Mouse (Mus musculus) forebrain, embryonic 11.5 days (tissue): ENCODE measurements around the gene Ubox5. TPM values are rescaled to one million over a fixed set of nuclear protein-coding genes. Genes with fewer than 3 reads are reported as not detected.
"Not testable (repeated sequence)": the region's sequence is repeated elsewhere in the genome, so short reads cannot be mapped to it uniquely, and the experiment has no call there.

Experiments used
- ATAC-seq: fragments of 200-750 bp; cut with Nextera tagmentation; replicated peaks from 2 replicates; pipeline ENCODE4 v1.8.0; 2017; ENCODE audit warnings: moderate TSS enrichment; ENCODE audit not compliant: low FRiP score
- DNase-seq: peaks from one replicate; pipeline ENCODE4 v3.0.0-alpha.2; 2017; ENCODE audit warnings: low spot score
- H3K27ac ChIP-seq: fragments of 300-500 bp; sonication (generic); 2 replicates; pipeline ENCODE4 v1.5.1; 2014; ENCODE audit warnings: low read depth, low read length
- H3K27me3 ChIP-seq: fragments of 300-500 bp; sonication (generic); 2 replicates; pipeline ENCODE4 v1.6.1; 2014; ENCODE audit warnings: mild to moderate bottlenecking, low read length, mixed read lengths; ENCODE audit not compliant: control insufficient read depth, insufficient read depth
- H3K36me3 ChIP-seq: fragments of 300-500 bp; sonication (generic); 2 replicates; pipeline ENCODE4 v1.6.1; 2014; ENCODE audit warnings: mild to moderate bottlenecking, low read length, moderate library complexity, mixed read lengths; ENCODE audit not compliant: control insufficient read depth, insufficient read depth
- H3K4me1 ChIP-seq: fragments of 300-500 bp; sonication (generic); replicated peaks from 2 replicates; pipeline ENCODE4 v1.6.1; 2014; ENCODE audit warnings: low read length, mixed read lengths; ENCODE audit not compliant: control insufficient read depth, insufficient read depth
- H3K4me2 ChIP-seq: fragments of 300-500 bp; sonication (generic); 2 replicates; pipeline ENCODE4 v1.6.1; 2014; ENCODE audit warnings: low read depth, mild to moderate bottlenecking, low read length, moderate library complexity, mixed read lengths; ENCODE audit not compliant: severe bottlenecking
- H3K4me3 ChIP-seq: fragments of 300-500 bp; sonication (generic); 2 replicates; pipeline ENCODE4 v1.5.1; 2014; ENCODE audit warnings: low read depth, low read length
- H3K9ac ChIP-seq: fragments of 300-500 bp; sonication (generic); 2 replicates; pipeline ENCODE4 v1.6.1; 2014; ENCODE audit warnings: low read length
- H3K9me3 ChIP-seq: fragments of 300-500 bp; sonication (generic); 2 replicates; pipeline ENCODE4 v1.6.1; 2016; ENCODE audit warnings: low read length, mixed read lengths; ENCODE audit not compliant: control insufficient read depth
- WGBS: fragments of 180-500 bp; shearing (Covaris S2); extraction: QIAGEN DNeasy Blood & Tissue Kit; methylation state at CpG from one replicate; pipeline ENCODE4 v1.1.7; 2014; 5-methylcytosine and 5-hydroxymethylcytosine counted together
- polyA plus RNA-seq: library from polyadenylated mRNA; unstranded; fragments of >200 nt; fragmentation: Nextera tagmentation; extraction: Ambion mirVana; gene quantifications from 2 replicates; pipeline ENCODE4 v1.2.1, GENCODE M21; 2014

Gene Ubox5
- polyA plus RNA-seq, 1 experiment from 2014 or later, result 17.8 TPM

DNA sequence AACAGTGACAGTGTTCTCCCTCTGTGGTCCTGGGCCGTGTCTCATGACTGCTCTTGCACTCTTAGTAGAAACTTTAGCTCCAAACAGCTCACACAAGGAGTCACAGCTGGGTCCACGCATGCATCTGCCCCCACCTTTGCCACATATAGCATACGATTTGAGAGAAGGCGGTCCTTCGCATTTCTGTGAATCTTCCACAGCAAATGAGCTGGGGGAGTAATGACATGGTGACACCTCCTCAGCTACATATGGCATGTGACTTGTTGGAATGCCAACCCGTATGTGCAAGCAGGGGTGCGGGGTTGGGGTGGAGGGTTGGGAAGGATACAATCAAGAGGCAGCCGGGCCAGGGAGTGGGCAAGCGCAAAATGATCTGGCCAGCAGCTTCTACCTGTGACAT lies 26.7 kb upstream of the Ubox5 start:
- no peak for ATAC-seq
- 95% methylated on average over 9 of the region's 9 CpGs for WGBS
- Histone ChIP-seq H3K36me3 (no peaks in the 10 kb centered on the region; the same call in 1 of the 2 replicates), H3K27ac (no peak overlapping the region), H3K4me2 (no peak overlapping the region), H3K9me3 (no peaks in the 10 kb centered on the region), H3K9ac (no peak overlapping the region), H3K4me1 (no peaks in the 10 kb centered on the region), H3K27me3 (no peaks in the 10 kb centered on the region), H3K4me3 (no peak overlapping the region)
- DNase-seq, result no peak

DNA sequence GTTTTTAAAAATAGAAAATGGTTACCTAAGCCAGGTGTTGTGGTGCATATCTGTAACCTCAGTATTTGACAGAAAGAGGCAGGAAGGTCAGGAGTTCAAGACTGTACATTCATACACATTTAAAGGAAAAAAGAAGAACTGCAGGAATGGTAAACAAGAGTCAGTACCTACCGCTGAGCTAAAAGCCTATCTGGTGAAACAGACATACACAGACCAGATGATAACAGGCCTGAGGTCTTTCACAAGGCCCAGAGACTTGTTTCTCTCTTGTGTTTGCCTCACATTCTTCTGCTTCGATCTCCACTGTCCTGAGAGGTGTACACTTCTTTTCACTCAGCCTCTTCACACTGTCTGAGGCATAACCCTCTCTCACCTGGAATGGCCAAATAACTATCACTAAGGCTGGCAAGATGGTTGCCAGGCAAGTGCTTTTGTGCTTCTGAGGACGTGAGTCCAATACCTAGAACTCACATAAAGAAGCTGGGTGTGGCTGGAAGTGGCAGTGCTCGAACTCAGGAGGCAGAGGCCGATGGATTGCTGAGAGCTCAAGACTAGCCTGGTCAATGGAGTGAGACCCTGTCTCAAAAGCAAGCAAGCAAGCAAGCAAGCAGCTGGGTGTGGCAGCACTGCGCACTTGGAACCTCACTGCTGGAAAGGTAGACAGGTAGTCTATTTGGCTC lies 26.0 kb upstream of the Ubox5 start:
- Histone ChIP-seq H3K9ac (no peak overlapping the region), H3K9me3 (no peaks in the 10 kb centered on the region), H3K27ac (no peak overlapping the region), H3K4me3 (no peak overlapping the region), H3K27me3 (no peaks in the 10 kb centered on the region), H3K4me1 (no peaks in the 10 kb centered on the region), H3K36me3 (no peaks in the 10 kb centered on the region; the same call in 1 of the 2 replicates), H3K4me2 (no peak overlapping the region)
- no peak for ATAC-seq
- WGBS, result 90% methylated on average over 6 of the region's 6 CpGs
- DNase-seq, result no peak

DNA sequence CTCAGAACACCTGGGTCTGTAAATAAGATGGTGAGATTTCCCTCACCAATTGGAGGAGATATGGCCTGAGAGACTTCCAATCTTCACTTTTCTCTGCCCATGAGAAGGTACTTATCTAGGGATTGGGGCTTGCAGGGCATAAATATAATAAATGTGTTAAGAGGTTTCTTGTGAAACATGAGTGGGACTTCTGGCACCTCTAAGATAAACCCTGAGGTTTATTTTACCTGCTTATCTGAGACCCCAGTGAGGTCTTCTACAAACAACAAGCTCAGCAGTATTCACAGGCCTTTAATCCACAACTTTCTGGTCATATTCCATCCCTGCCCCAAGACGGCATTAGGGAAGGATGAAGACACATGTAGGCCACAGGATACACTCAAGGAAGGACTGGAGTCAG lies 23.9 kb upstream of the Ubox5 start:
- H3K36me3 ChIP-seq, result no peaks in the 10 kb centered on the region; the same call in 1 of the 2 replicates
- H3K9ac ChIP-seq, result no peak overlapping the region
- H3K4me3 ChIP-seq, result no peak overlapping the region
- no peak overlapping the region for H3K4me2 ChIP-seq
- no peaks in the 10 kb centered on the region for H3K27me3 ChIP-seq
- H3K4me1 ChIP-seq, result no peaks in the 10 kb centered on the region
- H3K9me3 ChIP-seq, result no peaks in the 10 kb centered on the region
- WGBS, result 95% methylated on average over 1 of the region's 1 CpGs
- no peak overlapping the region for H3K27ac ChIP-seq
- ATAC-seq (no peak), DNase-seq (no peak)

DNA sequence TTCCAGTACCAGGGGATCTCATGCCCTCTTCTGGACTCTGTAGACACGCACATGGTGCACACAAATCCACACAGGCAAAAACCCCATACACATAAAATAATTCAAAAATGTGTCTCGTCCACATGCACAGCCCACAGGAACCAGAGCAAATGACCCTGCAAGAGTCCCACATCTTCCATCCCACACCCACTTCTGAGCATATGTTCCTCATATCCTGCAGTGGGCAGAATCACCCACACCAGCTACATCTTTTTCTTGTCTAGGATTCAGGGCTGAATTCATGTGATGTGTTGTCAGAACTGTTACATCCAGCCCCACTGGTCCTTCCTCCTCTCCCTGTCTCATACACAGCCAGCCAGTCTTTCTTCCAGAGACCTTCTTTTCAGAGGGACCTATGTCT lies 23.5 kb upstream of the Ubox5 start:
- 87% methylated on average over 2 of the region's 2 CpGs for WGBS
- DNase-seq (no peak), ATAC-seq (no peak)
- Histone ChIP-seq H3K4me1 (no peaks in the 10 kb centered on the region), H3K9me3 (no peaks in the 10 kb centered on the region), H3K27ac (no peak overlapping the region), H3K27me3 (no peaks in the 10 kb centered on the region), H3K4me2 (no peak overlapping the region), H3K9ac (no peak overlapping the region), H3K36me3 (no peaks in the 10 kb centered on the region; the same call in 1 of the 2 replicates), H3K4me3 (no peak overlapping the region)

DNA sequence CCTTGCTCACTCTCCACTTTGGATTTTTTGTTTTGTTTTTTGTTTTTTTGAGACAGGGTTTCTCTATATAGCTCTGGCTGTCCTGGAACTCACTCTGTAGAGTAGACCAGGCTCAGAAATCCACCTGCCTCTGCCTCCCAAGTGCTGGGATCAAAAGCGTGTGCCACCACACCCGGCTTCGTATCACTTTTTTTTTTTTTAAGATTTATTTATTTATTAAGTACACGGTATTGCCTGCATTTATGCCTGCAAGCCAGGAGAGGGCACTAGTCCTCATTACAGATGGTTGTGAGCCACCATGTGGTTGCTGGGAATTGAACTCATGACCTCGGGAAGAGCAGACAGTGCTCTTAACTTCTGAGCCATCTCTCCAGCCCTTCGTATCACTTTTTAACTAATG lies 19.2 kb upstream of the Ubox5 start:
- not testable (repeated sequence) for H3K9me3 ChIP-seq, H3K4me3 ChIP-seq, H3K36me3 ChIP-seq, H3K4me1 ChIP-seq, H3K9ac ChIP-seq, ATAC-seq, H3K27me3 ChIP-seq, H3K4me2 ChIP-seq, DNase-seq, H3K27ac ChIP-seq
- 81% methylated on average over 6 of the region's 6 CpGs for WGBS

DNA sequence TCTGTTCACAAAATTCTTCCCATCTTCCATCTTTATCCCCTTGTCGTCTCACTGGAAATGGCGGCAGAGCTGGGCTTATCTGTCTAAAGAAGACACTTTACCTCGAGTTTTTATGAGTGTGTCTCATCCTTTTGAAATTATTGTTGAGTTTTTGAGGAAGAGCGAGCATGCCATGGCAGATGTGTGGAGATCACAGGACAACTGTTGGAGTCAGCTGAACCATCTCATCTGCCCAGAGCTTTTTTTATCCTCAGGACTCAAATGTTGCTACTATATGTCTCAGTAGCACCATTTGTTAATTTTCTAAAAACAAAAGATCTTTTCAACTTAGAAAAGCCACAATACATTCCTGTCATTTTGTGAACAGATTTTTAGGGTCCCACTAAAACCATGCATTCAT lies 15.4 kb upstream of the Ubox5 start:
- Histone ChIP-seq H3K9ac (no peak overlapping the region), H3K27ac (no peak overlapping the region), H3K4me3 (no peak overlapping the region), H3K4me2 (no peak overlapping the region), H3K9me3 (no peaks in the 10 kb centered on the region), H3K4me1 (peaks cover 6% of the 10 kb centered on the region; the same call in 1 of the 2 replicates), H3K27me3 (no peaks in the 10 kb centered on the region), H3K36me3 (no peaks in the 10 kb centered on the region)
- WGBS, result 85% methylated on average over 4 of the region's 4 CpGs
- no peak for ATAC-seq
- no peak for DNase-seq

DNA sequence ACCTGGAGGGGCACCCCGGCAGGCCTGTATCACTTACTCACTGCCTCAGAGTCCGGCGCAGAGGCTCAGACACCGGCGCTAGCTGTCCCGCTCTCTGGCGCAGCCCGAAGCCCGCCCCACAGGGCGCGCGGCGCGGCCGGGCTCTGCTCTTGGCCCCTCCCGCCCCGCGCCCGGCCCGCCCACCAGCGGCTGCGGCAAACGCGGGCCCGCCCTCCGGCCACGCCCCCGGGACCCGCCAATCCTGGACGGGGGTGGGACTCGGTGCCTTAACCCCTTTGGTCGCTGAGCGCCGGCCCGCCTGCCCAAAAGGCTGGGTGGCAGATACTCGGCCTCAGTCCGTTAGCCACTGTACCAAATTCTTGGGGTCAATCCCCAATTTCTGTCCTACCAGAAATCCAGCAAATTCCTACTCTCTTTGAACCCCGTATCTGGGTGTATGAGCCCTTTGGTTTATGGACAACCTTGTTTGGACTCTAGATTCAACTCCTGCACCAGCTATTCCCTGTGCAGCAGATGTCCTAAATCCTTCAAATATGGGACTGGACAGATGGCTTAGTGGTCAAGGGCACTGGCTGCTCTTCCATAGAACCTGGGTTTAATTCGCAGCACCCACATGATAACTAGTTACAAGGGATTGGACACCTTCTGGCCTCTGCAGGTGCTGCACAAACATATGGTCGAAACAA lies 13.0 kb upstream of the Ubox5 start, which contains the start of gene Lzts3:
Lzts3 (minus strand) TSS at position 120 of the 686 bp plus-strand sequence.
- peak within 1 kb of the TSS; percentile 97 for H3K4me2 ChIP-seq
- peaks cover 6% of the 10 kb centered on the region; the same call in 1 of the 2 replicates for H3K4me1 ChIP-seq
- H3K4me3 ChIP-seq, result peak within 1 kb of the TSS; percentile 66
- H3K9ac ChIP-seq, result peak within 1 kb of the TSS; percentile 75
- ATAC-seq (peak; percentile 96), DNase-seq (peak; percentile 97)
- peaks cover 6% of the 10 kb centered on the region; the same call in 1 of the 2 replicates for H3K27me3 ChIP-seq
- H3K9me3 ChIP-seq, result no peaks in the 10 kb centered on the region
- 4% methylated on average over 26 of the region's 40 CpGs for WGBS
- H3K36me3 ChIP-seq, result no peaks in the 10 kb centered on the region
- H3K27ac ChIP-seq, result 0 out of 2 replicates have a peak within 1 kb of the TSS, but pooled peaks have one; percentile 12

DNA sequence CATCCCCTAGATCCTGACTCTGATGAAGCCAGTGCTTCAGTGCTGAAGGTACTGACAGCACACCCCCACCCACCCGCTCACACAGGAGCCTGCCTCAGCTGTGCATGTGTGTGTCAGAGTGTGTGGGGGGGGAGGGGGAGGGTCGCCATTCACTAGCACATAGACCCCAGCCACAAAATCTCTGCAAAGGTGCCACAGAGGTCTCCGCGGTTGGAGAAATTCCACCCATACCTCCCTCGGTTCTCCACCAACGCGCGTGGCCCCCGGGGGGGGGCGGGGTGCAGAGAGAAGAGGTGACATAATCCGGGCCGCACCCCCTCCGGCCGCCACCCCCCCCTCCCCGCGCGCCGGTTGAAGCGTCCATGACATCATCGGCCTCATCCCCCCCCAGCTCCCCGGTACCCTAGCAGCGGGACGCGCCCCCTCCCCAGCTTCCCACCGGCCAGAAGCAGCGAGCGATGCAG lies 12.4 kb upstream of the Ubox5 start:
- DNase-seq (peak; percentile 65), ATAC-seq (peak; percentile 76)
- H3K27me3 ChIP-seq, result peaks cover 10% of the 10 kb centered on the region; the same call in 1 of the 2 replicates
- H3K4me3 ChIP-seq, result peak overlapping the region; percentile 66
- H3K4me2 ChIP-seq, result peak overlapping the region; percentile 97
- under 1% methylated on average over 23 of the region's 27 CpGs for whole genome bisulfite sequencing
- 0 out of 2 replicates have a peak overlapping the region, but pooled peaks have one; percentile 12 for H3K27ac ChIP-seq
- no peaks in the 10 kb centered on the region for H3K36me3 ChIP-seq
- H3K4me1 ChIP-seq, result peaks cover 6% of the 10 kb centered on the region; the same call in 1 of the 2 replicates
- peak overlapping the region; percentile 75 for H3K9ac ChIP-seq
- no peaks in the 10 kb centered on the region for H3K9me3 ChIP-seq
